Mouse (Mus musculus) limb, embryonic 15.5 days (tissue): Measurements from ENCODE around the gene Kazn. TPM values are rescaled to one million over a fixed set of nuclear protein-coding genes. Genes with fewer than 3 reads are reported as not detected.

Source experiments
- ATAC-seq: fragments of 200-750 bp; cut with Nextera tagmentation; 2 replicates; pipeline ENCODE4 v1.8.0; 2017; ENCODE audit warnings: low read depth, moderate TSS enrichment; ENCODE audit not compliant: insufficient number of reproducible peaks, low FRiP score, low TSS enrichment
- H3K27ac ChIP-seq: fragments of 300-500 bp; sonication (generic); 2 replicates; pipeline ENCODE4 v1.5.1; 2015; ENCODE audit warnings: moderate library complexity, mild to moderate bottlenecking, inconsistent platforms
- H3K27me3 ChIP-seq: fragments of 300-500 bp; sonication (generic); 2 replicates; pipeline ENCODE4 v1.6.1; 2015; ENCODE audit warnings: inconsistent platforms
- H3K36me3 ChIP-seq: fragments of 300-500 bp; sonication (generic); 2 replicates; pipeline ENCODE4 v1.6.1; 2015; ENCODE audit warnings: inconsistent platforms
- H3K4me1 ChIP-seq: fragments of 300-500 bp; sonication (generic); 2 replicates; pipeline ENCODE4 v1.6.1; 2015; ENCODE audit warnings: inconsistent platforms
- H3K4me2 ChIP-seq: fragments of 300-500 bp; sonication (generic); 2 replicates; pipeline ENCODE4 v1.6.1; 2015; ENCODE audit warnings: mild to moderate bottlenecking, inconsistent platforms
- H3K4me3 ChIP-seq: fragments of 300-500 bp; sonication (generic); 2 replicates; pipeline ENCODE4 v1.5.1; 2015; ENCODE audit warnings: mild to moderate bottlenecking, inconsistent platforms
- H3K9ac ChIP-seq: fragments of 300-500 bp; sonication (generic); 2 replicates; pipeline ENCODE4 v1.6.1; 2015; ENCODE audit warnings: inconsistent platforms
- H3K9me3 ChIP-seq: fragments of 300-500 bp; sonication (generic); 2 replicates; pipeline ENCODE4 v1.6.1; 2016; ENCODE audit warnings: inconsistent platforms
- WGBS: fragments of 180-500 bp; shearing (Covaris S2); methylation state at CpG from one replicate; pipeline ENCODE4 v1.1.7; 2015; 5-methylcytosine and 5-hydroxymethylcytosine counted together
- polyA plus RNA-seq: library from polyadenylated mRNA; unstranded; fragments of >200 nt; fragmentation: Nextera tagmentation; extraction: Ambion mirVana; gene quantifications from 2 replicates; pipeline ENCODE4 v1.2.1, GENCODE M21; 2015

The Kazn gene
- polyA plus RNA-seq, 1 experiment from 2014 or later, result 15.2 TPM

DNA sequence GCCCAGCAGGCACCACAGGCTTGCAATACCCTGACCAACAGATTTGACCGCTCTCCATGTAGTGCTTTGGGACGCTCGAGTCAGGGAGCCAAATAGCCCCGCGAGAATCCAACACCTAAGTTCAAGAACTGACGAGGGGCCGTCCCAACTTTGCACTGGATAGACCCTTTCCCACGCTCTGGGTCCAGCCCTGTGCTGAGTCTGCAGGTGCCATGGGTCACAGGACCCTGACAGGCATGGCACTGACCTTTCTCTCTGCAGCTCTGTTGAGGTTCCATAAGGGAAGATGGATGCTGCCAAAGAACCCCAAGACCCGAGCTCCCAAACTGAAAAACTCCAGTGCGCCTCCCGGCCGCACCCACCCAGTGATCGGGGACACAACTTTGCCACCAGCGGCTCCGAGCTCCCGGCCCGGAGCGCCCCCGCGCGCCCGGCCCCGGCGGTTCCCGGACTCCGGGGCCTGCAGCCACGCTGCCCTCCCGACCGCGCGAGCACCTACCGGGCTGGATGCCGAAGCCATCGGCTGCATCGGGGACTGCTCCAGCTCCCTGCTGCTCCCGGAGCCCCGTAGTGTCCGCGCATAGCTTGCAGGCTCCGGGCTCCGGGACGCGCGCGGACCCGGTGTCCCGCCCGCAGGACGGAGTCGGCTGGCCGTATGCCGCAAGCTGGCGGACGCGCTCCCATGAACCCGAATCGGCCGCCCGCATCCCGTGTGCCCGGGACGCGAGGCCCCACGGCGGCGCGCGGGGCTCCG is 538 bp downstream of the Kazn start:
- no peaks in the 10 kb centered on the region for H3K9me3 ChIP-seq
- peak; percentile 23; the same call in 1 of the 2 replicates for ATAC-seq
- peak overlapping the region; percentile 86 for H3K27ac ChIP-seq
- under 1% methylated on average over 69 of the region's 69 CpGs for WGBS
- H3K4me3 ChIP-seq, result peak overlapping the region; percentile 71
- no peaks in the 10 kb centered on the region for H3K36me3 ChIP-seq
- no peaks in the 10 kb centered on the region for H3K27me3 ChIP-seq
- H3K4me2 ChIP-seq, result peak overlapping the region; percentile 94
- peak overlapping the region; percentile 74 for H3K9ac ChIP-seq
- peaks cover 55% of the 10 kb centered on the region for H3K4me1 ChIP-seq

- Histone ChIP-seq H3K4me2 (peak overlapping the region; percentile 94), H3K9ac (peak overlapping the region; percentile 74), H3K27ac (peak overlapping the region; percentile 86; the same call in 1 of the 2 replicates), H3K36me3 (no peaks in the 10 kb centered on the region), H3K4me3 (peak overlapping the region; percentile 71), H3K4me1 (peaks cover 55% of the 10 kb centered on the region), H3K9me3 (no peaks in the 10 kb centered on the region), H3K27me3 (no peaks in the 10 kb centered on the region)
- ATAC-seq, result no peak
- WGBS, result 10% methylated on average over 14 of the region's 14 CpGs
These were observed 1.2 kb downstream of the Kazn start for GRCm38 (mm10) chr4:142238041-142238440.

GRCm38 (mm10) chr4:142236681-142237080 is 2.5 kb downstream of the Kazn start:
- H3K4me3 ChIP-seq, result no peak overlapping the region
- 75% methylated on average over 4 of the region's 4 CpGs for WGBS
- H3K9ac ChIP-seq, result no peak overlapping the region
- H3K27me3 ChIP-seq, result no peaks in the 10 kb centered on the region
- no peaks in the 10 kb centered on the region for H3K9me3 ChIP-seq
- H3K4me2 ChIP-seq, result no peak overlapping the region
- no peak overlapping the region for H3K27ac ChIP-seq
- ATAC-seq, result no peak
- peaks cover 55% of the 10 kb centered on the region for H3K4me1 ChIP-seq
- no peaks in the 10 kb centered on the region for H3K36me3 ChIP-seq

GRCm38 (mm10) chr4:142235426-142235825 is 3.8 kb downstream of the Kazn start:
- no peak overlapping the region for H3K27ac ChIP-seq
- H3K4me2 ChIP-seq, result no peak overlapping the region
- no peak overlapping the region for H3K9ac ChIP-seq
- 75% methylated on average over 11 of the region's 11 CpGs for WGBS
- no peak overlapping the region for H3K4me3 ChIP-seq
- H3K27me3 ChIP-seq, result no peaks in the 10 kb centered on the region
- ATAC-seq, result no peak
- no peaks in the 10 kb centered on the region for H3K36me3 ChIP-seq
- H3K4me1 ChIP-seq, result peaks cover 49% of the 10 kb centered on the region
- no peaks in the 10 kb centered on the region for H3K9me3 ChIP-seq

- WGBS, result 60% methylated on average over 9 of the region's 9 CpGs
- ATAC-seq, result no peak
- Histone ChIP-seq H3K36me3 (no peaks in the 10 kb centered on the region), H3K27ac (no peak overlapping the region), H3K4me1 (peaks cover 43% of the 10 kb centered on the region), H3K27me3 (no peaks in the 10 kb centered on the region), H3K9me3 (no peaks in the 10 kb centered on the region), H3K4me3 (no peak overlapping the region), H3K4me2 (no peak overlapping the region), H3K9ac (no peak overlapping the region)
These were observed 4.4 kb downstream of the Kazn start for GRCm38 (mm10) chr4:142234828-142235227.

DNA sequence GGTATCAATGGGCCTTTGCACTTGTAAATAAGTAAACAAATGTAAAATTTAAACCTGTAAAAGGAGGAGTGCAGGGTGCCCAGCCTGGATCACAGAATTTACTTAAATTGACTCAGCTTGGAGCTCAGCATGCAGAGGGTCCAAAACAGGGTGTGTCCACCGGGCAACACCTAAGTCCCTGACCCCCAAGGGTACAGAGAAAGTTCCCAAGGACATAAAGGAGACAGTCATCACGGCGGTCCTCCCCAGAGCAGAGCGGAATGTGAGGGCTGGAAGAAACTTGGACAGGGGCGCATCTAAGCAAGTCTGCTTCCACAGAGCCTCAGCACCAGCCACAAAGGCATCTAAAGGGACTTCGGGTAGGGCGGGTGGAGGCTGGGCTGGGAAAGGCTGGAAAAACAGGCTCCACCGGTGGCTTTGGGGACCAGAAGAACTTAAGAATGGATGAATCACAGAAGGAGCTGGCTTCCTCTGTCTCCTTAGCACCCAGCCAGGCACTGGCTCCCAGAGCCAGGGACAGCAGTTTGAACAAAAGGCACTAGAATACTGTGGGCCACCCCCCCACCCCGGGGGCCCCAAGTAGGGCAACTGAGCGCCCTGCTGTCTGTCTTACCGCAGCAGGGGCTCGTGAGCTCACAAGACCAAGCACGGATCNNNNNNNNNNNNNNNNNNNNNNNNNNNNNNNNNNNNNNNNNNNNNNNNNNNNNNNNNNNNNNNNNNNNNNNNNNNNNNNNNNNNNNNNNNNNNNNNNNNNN is 10.2 kb downstream of the Kazn start:
- Histone ChIP-seq H3K36me3 (no peaks in the 10 kb centered on the region), H3K9ac (no peak overlapping the region), H3K4me2 (no peak overlapping the region), H3K4me3 (no peak overlapping the region), H3K27me3 (no peaks in the 10 kb centered on the region), H3K9me3 (no peaks in the 10 kb centered on the region), H3K4me1 (peaks cover 36% of the 10 kb centered on the region), H3K27ac (peak overlapping the region; percentile 63; the same call in 1 of the 2 replicates)
- WGBS, result 34% methylated on average over 13 of the region's 13 CpGs
- no peak for ATAC-seq

DNA sequence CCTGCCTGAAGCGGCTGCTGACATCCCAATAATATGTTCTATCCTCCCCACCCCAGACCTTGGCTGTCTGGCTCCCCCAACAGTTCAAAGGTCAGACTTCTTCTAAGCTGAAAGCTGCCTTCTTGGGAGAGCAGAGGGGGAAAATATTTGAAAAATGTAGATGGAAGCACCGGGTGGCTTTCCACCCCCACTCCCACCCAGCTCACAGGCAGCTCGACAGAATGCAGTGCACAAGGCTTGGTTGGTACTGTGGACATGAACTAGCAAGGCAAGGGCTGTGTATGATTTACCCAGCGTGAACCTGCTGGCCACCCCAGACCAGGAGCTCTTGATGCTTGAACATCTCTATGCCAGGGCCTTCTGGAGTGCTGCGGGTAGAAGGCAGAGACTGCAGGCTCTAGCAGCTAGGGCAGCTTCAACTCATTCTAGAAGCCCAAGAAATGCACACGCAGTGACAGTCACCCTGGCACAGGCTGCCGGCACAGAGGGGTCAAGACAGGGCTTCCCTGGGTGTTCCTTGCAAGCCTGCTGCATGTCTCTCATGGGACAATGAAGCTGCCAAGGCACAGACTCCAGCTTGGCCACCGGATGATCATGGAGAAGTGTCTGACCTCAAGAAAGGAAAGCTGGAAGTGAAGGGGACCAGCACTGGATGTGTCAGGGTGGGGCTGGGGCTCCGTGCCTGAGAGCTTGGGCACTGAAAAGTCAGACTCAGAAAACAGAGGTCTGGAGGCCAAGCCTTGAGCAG is 15.1 kb downstream of the Kazn start:
- WGBS, result 49% methylated on average over 9 of the region's 9 CpGs
- Histone ChIP-seq H3K4me3 (no peak overlapping the region), H3K9ac (no peak overlapping the region), H3K27me3 (no peaks in the 10 kb centered on the region), H3K9me3 (no peaks in the 10 kb centered on the region), H3K4me1 (peaks cover 69% of the 10 kb centered on the region), H3K4me2 (no peak overlapping the region), H3K27ac (peak overlapping the region; percentile 43; the same call in 1 of the 2 replicates), H3K36me3 (no peaks in the 10 kb centered on the region)
- no peak for ATAC-seq

- no peaks in the 10 kb centered on the region for H3K36me3 ChIP-seq
- H3K9ac ChIP-seq, result no peak overlapping the region
- no peaks in the 10 kb centered on the region for H3K9me3 ChIP-seq
- H3K4me3 ChIP-seq, result no peak overlapping the region
- ATAC-seq, result no peak
- 19% methylated on average over 1 of the region's 1 CpGs for WGBS
- no peaks in the 10 kb centered on the region for H3K27me3 ChIP-seq
- H3K4me1 ChIP-seq, result peaks cover 59% of the 10 kb centered on the region
- H3K27ac ChIP-seq, result peak overlapping the region; percentile 80
- H3K4me2 ChIP-seq, result no peak overlapping the region
These were observed 16.8 kb downstream of the Kazn start for GRCm38 (mm10) chr4:142222385-142222784.

DNA sequence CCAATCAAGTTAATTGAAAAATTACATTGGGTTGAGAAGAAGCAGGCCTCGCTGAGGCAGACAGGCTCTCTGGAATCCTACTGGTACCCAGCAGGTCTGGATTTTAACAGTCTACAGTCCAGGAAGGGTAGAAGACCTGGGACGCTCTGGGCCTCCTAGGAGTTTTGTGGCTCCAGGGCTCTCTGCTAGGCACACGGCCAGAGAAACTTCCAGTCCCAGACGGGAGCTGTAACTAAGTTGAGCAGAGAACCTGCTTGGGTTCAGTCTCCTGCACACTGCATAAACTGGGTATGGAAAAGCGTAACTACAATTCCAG is 17.5 kb downstream of the Kazn start:
- peak overlapping the region; percentile 80 for H3K27ac ChIP-seq
- peaks cover 63% of the 10 kb centered on the region for H3K4me1 ChIP-seq
- H3K9ac ChIP-seq, result no peak overlapping the region
- H3K9me3 ChIP-seq, result no peaks in the 10 kb centered on the region
- H3K4me2 ChIP-seq, result 0 out of 2 replicates have a peak overlapping the region, but pooled peaks have one; percentile 12
- WGBS, result 14% methylated on average over 5 of the region's 5 CpGs
- no peak overlapping the region for H3K4me3 ChIP-seq
- no peaks in the 10 kb centered on the region for H3K27me3 ChIP-seq
- ATAC-seq, result 0 out of 2 replicates have a peak, but pooled peaks have one; percentile 17
- no peaks in the 10 kb centered on the region for H3K36me3 ChIP-seq

DNA sequence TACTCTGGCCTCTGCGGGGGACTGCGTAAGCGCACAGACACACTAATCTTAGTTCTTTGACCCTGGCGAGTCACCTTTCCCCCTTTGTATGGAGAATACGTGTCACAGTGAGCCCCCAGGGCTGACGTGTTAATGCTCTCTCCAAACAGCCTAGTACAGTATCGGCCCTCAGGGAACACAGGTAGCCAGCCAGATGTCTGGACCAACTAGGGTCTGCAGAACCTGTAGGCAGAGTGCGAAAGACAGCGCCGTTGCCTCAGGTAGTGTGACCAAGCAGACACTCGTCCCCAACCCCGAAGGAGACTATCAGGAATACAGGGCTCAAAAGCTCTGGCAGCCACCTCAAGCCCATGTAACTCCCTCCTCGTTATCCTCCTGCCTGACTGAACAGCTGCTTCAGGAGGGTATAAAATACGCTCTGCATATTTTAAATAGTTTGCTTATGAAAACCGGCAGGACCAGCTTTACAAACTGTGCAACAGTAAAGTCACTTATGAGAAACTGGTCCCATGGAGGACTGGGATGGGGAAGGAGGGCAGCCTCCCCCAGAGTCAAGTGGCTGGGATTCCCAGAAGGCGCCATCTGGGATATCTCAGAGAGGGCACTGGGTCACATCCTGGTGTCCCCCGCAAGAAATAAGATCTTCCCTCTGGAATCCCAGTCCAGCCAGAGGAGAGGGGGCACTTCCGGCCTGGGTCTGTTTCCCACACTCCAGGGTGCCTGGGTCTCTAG is 18.0 kb downstream of the Kazn start:
- Histone ChIP-seq H3K36me3 (no peaks in the 10 kb centered on the region), H3K27me3 (no peaks in the 10 kb centered on the region), H3K9me3 (no peaks in the 10 kb centered on the region), H3K27ac (peak overlapping the region; percentile 80), H3K4me3 (no peak overlapping the region), H3K9ac (no peak overlapping the region), H3K4me1 (peaks cover 61% of the 10 kb centered on the region), H3K4me2 (0 out of 2 replicates have a peak overlapping the region, but pooled peaks have one; percentile 14)
- WGBS, result 18% methylated on average over 18 of the region's 18 CpGs
- ATAC-seq, result peak; percentile 7; the same call in 1 of the 2 replicates

- Histone ChIP-seq H3K27me3 (no peaks in the 10 kb centered on the region), H3K27ac (no peak overlapping the region), H3K9me3 (no peaks in the 10 kb centered on the region), H3K9ac (no peak overlapping the region), H3K4me3 (no peak overlapping the region), H3K4me1 (peaks cover 54% of the 10 kb centered on the region), H3K36me3 (no peaks in the 10 kb centered on the region), H3K4me2 (no peak overlapping the region)
- ATAC-seq, result no peak
- WGBS, result 69% methylated on average over 8 of the region's 8 CpGs
These were observed 20.2 kb downstream of the Kazn start for GRCm38 (mm10) chr4:142218997-142219396.
